Mouse (Mus musculus) MEL (cell line): ENCODE measurements around the gene Hist1h2bh.

ENCODE experiments used
- CHD2 ChIP-seq: IDR thresholded peaks from 2 replicates; pipeline ENCODE4 v1.6.1; 2011; ENCODE audit warnings: low read length, improper control_type of control experiment
- POLR2AphosphoS5 ChIP-seq: IDR thresholded peaks from 2 replicates; pipeline ENCODE4 v1.6.1; 2012; ENCODE audit warnings: low read depth, borderline replicate concordance, mild to moderate bottlenecking, inconsistent platforms, low read length, moderate library complexity, mixed read lengths

GRCm38 (mm10) chr13:23500424-23501200 lies 42.6 kb downstream of the Hist1h2bh start:
- TF ChIP-seq CHD2 (no peak), POLR2AphosphoS5 (no peak)
